Mouse (Mus musculus): ENCODE results near the gene Lrrc52.

The Lrrc52 gene

DNA sequence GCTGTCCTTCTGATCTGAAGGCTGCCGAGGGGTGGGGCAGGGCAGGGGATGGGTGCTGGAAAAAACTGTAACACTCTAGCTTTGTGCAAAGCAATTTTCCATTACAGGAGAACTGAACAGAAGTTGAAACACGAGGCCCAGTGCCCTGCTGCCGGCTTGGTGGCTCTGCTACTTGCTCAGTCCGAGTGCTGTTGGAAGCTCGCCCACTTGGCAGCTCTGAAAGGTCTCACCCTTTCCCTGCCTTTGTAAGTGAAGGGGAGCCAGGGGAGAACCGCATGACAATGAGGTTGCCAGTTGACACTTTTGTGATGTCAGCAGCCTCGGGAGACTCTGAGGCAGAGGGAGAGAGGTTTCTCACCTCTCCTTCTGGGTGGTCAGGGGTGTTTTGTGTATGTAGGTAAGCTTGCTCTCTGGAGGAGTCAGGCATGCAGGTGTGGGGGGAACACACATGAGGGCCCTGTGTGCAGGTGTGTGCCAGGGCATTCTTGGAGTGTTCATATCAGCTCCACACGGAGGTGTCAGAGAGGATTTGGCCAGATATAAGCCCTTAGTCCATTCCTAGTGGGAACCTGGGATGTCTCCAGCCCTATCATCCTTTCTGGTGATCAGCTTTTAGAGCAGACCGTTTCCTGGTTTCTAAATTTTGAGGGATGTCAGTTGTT is at the start of gene Lrrc52:
TSS of gene Lrrc52 (minus strand) at position 16 of the 662 bp plus-strand sequence.
- peak in 1 of 2 experiments; percentile 20 for DNase-seq (ENCODE audit: low spot score in 2 of 2)

DNA sequence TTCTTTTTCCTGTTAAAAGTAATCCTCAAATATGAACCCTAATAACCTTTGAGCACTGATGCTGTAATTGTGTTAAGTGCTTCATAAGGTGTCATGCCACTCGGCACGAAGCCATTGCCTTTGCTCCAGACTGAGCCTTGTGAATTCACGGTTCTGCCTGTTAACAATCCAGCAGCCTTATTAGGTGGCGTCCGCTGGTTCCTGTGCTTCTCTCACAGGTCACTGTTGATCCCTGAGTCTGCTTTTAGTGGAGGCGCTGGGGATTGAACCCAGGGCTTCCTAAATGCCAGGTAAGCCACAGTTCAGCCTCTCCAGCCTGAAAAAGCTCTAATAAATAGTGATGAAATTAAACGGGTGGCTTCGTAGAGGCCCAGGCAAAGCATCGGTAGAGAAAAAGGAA is 45.0 kb upstream of the Lrrc52 start:
- DNase-seq (ENCODE audit: low spot score in 2 of 2) = no peak

DNA sequence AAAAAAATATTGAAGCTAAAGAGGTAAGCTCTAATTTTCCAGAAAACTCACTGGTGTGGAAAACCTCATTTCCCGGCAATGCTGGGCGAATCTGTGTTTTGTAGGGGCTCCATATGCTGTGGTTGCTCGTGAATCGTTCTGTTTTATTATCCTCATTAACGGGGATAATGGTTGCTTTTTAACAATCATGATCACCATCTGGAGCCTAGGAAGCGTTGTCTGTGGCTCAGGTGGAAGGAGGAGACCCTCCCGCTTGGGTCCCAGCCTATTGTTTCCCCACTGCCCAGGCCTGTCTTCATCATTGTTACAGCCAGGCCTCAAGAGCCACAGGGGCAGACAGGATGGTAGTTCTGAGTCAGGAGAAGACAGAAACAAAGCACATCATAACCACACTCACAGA is 39.5 kb upstream of the Lrrc52 start:
- DNase-seq (ENCODE audit: low spot score in 2 of 2) = no peak

DNA sequence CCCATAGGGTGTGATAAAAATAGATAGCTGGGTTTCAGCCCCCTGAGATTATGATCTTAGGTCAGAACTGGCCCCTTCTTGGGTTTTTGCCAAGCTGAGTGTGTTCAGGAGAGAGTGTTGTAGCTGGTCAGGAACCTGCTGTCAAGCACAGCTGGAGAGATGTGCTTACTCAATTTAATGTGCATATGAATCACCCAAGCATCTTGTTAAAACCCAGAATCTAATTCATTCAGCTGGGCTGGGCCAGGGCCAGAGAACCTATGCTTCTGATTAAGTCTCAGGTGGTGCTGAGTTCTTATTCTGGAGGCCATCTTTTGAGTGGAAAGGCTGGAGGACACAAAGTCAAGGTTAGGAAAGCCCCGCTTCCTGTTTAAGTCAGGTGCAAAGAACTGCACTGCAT is 38.8 kb upstream of the Lrrc52 start:
- no peak for DNase-seq (ENCODE audit: low spot score in 2 of 2)

DNA sequence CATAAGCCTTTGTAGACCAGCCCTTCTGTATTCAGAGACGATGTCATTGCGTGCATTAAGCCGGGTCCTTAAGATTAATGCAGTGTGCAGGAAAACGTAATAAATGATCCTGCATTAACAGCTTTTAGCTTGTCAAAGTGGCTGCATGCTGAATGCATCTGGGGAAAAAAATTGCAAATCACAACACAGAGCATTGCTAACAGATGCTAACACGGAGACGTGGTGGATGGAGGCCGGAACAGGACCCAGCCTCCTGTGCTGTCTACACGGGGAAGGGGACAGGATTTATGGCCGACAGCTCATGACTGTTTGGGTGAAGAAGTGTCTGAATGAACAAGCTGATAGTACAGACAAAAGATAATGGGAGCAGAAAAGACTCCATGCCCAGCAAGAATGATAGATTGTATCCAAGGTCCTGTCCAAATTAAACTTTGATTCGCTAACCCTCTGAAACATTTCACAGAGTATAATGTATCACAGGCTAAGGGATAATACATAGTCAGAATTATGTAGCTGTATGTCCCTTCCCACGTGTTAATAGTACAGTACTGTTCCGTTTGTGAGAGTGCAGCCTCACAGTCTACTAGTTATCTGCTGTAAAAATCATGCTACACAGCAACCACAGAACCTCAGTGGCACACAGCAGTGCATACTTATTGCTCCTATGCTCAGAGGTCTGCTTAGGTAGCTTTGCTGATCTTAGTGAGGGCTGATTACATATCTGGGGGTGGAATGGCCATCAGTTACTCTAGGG is 32.7 kb upstream of the Lrrc52 start:
- no peak for DNase-seq (ENCODE audit: low spot score in 2 of 2)

DNA sequence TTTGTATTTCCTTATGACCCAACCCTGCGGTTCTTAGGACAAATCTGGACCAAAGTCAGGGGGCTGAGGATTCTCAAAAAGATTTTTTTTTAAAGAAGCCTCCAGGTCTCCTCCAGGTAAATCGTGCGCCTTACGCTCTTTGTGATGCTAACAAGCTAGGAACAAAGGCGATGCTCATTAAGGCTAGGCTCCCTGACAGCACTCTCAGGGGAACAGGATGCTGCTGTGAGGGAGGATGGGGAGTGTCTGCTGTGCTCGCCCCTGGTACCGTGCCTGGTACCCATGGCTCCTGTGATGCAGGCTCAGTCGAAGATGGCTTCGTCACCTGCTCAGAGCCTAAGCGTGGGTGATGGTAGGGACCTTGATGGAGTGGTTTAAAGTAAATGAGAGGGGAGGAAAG is 31.4 kb upstream of the Lrrc52 start:
- no peak for DNase-seq (ENCODE audit: low spot score in 2 of 2)

DNA sequence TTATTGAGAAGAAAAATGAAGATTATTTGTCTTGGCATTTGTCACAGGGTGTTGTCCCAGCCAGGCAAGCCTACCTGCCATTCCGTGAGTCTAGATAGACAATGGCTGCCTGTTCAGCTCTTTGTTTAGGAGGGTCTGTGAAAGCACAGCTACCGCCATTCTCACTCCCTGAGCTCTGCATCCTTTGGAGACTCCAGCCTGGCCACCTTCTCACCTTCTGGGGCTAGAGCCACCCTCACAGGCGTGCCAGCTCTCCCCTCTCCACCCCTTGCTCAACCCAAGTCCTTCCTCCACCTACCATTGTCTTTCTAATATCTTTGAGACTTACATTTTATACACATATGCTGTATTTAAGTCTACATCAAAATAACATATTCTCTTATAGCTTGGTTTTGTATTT is 31.0 kb upstream of the Lrrc52 start:
- DNase-seq (ENCODE audit: low spot score in 2 of 2) = no peak

DNA sequence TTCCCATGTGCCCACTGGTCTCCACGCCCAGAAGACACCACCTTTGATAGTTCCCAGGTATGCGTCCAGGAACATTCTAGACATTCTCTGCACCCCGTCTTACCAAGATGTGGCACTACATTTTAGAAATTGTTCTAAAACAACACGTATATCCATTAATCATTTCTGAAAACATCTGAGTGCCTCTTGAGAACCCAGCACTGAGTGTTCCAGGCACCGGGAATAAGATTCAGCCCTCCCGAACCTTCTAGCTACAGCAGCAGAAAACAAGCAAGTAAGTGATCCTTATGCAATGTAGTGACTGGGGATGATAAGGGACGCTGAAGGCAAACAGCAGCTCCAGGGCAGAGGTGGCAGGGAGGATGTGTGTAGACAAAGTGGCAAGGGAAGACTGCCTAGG is 24.9 kb upstream of the Lrrc52 start:
- no peak for DNase-seq (ENCODE audit: low spot score in 2 of 2)

DNA sequence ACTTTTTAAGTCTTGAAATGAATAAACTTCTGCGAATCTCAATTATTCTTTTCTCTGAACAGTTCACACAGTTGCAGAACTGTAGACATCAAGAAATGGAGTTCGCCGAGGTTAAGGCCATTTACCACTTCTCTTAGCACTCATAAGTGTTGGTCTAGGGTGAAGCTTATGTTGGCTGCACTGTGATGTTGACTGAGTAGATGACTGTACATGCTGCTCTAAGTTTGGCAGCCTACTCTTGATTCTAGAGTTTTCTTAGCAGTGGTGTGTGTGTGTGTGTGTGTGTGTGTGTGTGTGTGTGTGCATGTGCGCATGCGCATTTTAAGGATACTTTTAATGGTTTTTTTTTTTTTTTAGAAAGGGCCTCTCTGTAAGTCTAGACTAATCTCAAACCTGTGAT is 21.4 kb upstream of the Lrrc52 start:
- no peak for DNase-seq (ENCODE audit: low spot score in 2 of 2)

DNA sequence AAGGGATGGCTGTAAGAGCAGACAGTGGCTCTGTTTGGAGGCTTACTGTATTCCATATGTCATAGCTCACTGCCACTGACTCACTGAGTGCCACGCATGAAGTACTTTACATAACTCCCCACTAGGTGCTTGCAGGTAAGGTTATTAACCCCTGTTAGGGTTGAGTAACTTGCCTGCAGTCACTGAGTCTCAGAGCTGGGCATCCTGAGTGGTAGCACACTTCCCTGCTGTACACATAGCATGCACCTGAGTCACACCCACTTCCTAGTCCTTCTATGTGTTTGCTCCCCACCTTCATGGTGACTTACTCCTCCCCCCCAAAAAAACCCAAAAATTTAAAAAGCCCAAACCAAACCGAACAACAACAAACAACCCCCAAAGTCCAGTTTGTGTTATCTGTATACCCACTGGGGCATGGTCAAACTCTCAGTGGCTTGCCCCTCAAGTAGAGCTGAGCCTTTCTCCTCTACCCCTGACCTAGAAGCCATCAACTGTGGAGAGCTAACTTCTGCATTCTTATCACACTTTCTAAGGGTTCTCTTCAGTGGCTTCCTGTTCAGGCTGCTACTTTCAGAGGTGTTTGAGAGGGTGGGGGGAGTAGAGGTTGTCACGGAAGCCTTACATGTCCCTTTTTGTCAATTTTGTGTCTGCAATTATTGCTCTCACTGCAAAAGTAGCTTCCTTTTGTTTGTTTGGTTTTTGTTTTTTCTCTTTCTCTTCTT is 20.5 kb upstream of the Lrrc52 start:
- DNase-seq (ENCODE audit: low spot score in 2 of 2) = no peak

DNA sequence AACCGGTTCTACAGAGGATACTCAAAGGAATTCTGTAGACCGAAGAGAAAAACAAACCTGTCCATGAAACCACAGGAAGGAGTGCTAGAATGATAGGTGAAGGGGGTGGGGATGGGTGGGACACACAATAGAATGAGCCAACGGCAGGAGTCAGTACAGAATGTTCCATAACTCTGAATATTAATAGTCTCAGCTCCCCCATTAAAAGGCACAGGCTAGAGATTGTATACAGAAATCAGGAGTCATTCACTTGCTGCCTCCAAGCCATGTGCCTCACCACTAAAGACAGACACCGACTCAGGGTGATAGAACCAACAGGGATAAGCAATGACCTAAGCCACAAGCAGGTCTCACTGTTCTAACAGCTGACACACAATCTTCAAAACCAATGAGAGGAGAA is 16.3 kb upstream of the Lrrc52 start:
- no peak for DNase-seq (ENCODE audit: low spot score in 2 of 2)

DNA sequence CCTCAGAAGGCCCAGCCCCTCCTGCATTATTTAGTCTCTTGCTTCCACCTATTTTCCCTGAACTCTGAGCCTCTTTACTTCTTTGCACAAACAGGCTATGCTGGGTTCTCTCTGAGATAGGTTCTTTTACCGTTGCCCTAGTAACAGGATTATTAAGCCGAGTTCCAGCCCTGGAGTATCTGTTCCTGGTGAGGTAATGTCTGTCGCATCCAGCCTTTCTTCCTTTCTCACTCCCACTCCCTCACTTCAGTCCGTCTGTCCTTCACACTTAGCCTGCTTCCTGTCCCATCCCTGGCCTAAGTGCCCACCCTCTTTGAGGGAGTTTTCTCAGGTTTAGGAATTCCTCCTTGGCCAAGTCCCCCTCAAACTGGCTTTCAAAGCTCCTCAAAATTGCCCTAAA is 7.0 kb upstream of the Lrrc52 start:
- no peak for DNase-seq (ENCODE audit: low spot score in 2 of 2)

DNA sequence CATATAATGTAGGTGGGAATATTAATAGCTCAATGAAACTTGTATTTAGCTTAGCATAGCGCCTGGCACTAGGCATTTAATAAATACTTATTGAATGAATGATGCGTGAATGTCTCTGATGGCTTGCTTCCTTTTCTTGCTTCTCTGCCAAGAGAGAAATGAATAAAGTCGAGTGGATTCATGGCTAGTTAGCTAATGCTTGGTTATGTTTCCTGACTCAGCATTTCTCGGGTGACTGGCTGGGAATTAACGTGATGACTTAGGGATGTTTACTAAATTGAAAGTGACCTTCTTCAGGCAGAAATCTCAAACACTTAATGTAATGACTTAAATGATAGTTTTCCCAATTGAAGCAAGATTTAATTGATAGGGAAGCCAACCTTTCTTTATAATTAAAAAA is 1.3 kb upstream of the Lrrc52 start:
- no peak for DNase-seq (ENCODE audit: low spot score in 2 of 2)

DNA sequence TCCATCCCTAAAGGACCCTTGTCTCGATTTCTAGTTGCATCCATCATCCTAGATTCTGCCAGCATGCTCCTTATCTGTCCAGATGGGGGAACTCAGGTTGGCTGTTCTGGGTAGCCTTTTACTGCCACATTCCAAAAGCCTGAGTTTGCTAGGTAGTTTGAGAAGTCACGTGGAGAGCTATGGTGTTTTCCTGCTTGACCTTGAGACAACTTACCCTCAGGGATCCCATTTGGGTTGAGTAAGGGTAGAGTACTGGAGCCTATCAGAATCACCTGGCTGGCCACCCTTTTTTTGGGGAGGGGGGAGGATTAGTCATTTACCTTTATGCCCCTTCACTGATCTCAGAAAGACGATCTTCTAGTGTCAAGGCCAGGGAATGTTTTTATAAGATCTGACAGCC is 9.3 kb downstream of the Lrrc52 start:
- no peak for DNase-seq (ENCODE audit: low spot score in 2 of 2)

DNA sequence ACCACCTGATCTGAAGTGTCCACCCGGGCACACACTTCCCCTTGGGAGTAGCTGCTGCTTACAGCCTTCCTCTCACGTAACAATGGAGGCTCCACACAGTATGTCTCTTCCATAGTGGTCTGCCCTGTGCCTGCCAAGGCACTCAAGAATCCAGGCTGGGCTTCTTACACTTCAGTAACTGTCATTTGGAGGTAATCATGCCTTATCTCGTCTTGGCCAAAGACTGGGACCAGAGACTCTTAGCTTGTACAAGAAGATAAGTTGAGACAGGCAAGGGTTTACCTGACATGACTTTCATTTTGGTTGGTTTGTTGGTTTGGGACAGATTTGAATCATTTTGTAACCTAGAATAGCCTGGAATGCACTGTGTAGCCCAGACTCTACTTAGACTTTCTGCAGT is 13.5 kb downstream of the Lrrc52 start:
- DNase-seq (ENCODE audit: low spot score in 2 of 2) = no peak

DNA sequence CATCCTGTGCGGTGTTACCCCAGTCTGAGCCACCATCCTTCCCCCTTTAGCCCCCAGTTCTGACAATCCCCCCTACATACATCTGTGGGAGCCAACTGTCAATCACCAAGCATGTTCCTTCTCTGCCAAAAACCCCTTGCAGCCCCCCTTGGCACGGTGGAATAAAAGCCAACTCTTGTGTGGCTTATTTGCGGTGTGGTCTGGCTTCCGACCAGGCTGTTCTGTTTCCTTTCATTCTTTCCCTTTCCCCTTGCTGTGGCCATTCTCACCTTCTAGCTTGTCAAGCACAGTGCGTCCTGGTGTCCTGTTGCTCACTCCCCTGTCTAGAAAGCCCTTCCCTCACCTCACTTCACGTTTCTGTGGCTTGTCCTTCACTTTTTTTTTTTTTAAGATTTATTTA is 14.1 kb downstream of the Lrrc52 start:
- DNase-seq (ENCODE audit: low spot score in 2 of 2) = no peak

DNA sequence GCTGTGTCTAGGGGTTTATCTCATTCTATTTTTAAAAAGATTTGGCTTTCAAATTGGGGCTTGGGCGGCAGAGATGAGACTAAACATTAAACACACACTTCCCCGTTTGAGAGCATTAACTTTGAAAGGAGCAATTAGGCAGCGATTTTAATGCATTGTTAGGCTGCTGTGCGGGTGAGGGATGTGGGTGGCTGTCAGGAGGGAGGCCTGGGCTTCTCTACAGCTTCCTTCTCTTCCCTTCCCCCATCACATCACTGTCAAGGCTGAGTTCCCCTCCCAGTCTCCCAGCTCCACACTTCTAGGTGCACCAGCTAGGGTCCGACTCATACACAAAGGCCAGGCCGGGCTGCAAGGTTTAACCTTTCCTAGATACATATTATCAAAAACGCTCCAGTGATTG is 18.0 kb downstream of the Lrrc52 start:
- DNase-seq (ENCODE audit: low spot score in 2 of 2) = no peak

DNA sequence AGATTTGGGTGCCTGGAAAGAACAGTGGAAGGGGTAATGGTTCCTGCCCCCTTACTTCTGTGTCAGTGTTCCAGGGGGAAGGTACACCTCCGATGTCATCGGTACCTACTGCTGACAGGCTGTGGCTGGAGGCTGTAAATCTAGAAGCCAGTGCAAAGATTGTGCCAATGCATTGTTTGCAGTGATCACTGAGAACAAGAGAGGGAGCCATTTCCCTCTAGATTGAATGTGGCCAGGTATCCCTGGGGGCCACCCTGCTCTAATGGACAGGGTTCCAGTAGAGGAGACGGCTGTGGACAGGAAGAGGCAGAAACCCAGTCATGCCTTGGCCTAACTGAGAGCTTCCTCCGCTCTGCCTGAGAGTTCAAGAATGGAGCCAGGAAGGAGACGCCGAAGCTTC is 18.5 kb downstream of the Lrrc52 start:
- DNase-seq (ENCODE audit: low spot score in 2 of 2) = no peak

DNA sequence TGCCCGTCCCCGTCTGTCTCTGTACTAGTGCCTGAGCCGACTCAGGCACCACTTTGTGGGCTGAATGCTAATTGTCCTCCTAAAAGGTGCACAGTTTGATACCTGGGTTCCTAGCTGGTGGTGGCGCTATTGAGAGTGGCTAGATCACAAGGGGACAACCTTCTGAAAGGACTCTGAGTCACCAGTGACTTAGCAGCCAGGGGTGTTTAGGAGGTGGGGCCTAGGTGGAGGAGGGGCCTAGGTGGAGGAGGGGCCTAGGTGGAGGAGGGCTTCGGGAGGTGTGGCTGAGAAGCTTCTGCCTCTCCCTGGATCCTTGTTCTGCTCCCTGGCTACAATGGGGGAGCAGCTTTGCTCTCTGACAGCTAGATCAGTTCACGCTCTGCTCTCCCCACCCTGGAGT is 20.1 kb downstream of the Lrrc52 start:
- no peak for DNase-seq (ENCODE audit: low spot score in 2 of 2)

DNA sequence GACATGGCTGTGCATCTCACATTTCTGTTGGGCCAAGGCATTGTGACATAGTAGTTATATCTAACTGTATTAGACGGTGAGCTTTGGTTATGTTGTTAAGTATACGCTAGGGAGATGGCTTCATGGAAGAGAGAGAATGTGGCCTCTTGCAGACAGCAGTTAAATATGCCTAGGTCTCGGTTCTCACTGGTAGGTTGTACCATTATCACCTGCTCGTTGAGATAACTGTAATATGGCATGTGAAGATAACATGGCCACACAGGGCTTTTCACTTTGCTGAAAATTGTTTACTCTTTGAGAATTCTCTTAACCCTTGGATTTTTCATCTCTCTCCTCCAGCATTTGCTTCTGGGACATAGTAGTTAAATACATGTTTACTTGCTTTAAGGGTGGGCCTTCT is 21.4 kb downstream of the Lrrc52 start:
- DNase-seq (ENCODE audit: low spot score in 2 of 2) = no peak

DNA sequence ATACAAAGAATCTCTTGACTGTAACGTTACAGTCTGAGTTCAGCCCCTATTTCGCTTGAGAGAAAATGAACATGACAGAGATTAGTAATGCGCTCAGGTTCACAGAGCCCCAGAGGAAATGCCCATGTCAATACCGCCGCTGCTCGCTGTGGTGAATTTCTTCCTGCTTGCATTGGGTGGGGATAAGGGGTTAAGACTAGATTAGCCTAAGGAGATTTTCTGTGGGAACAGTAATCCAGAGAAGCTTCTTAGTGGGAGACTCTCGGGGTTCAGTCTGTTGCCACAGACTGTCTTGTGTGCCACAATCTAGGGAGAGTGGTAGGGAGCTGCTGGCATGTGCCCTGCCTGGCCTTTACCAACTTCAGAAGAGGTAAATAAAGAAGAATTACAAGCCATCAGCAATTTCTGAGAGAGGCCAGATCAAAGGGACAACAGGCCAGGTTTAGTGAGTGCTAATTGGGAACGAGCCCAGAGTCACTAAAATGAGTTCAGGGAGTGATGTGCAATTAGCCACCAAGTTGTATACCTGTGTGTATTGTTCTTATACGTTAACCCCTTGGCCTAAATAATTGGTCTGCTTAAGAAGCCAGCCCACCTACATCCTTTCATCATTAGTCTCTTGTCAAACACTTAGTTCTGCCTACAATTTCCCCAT is 28.2 kb downstream of the Lrrc52 start:
- no peak for DNase-seq (ENCODE audit: low spot score in 2 of 2)

DNA sequence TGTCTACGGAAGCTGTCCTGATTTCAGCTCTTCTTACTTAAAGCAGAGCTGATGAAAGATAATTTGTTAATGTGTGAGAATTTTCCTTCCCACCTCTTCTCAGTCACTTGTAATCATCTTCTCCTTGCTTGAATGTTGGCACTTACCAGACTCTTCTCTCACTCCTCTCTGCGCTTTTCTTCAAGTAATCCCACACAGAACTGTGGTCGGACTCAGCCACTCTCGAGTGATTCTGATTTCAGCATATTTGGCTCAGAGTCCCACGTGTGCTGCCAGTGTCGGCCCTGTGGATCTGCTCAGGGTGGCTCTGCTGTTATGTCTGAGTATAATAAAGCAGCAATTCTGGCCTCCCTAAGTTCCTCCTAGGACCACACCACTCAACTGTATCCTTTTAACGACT is 29.5 kb downstream of the Lrrc52 start:
- DNase-seq (ENCODE audit: low spot score in 2 of 2) = no peak
